Mouse (Mus musculus) spleen, postnatal 14 days (tissue): ENCODE results near the gene Ncbp2.
A peak's percentile ranks its signal among the peaks of the same experiment; 100 is the strongest.
"Not testable (repeated sequence)": the region's sequence is repeated elsewhere in the genome, so short reads cannot be mapped to it uniquely, and the experiment has no call there.

Experiments
- DNase-seq, 2 experiments: peaks; one replicate each; pipeline ENCODE4 v3.0.0; 2021 to 2022; ENCODE audit warnings: low spot score in 2 of 2

Gene Ncbp2

GRCm38 (mm10) chr16:31934550-31935010, 13.7 kb upstream of the Ncbp2 start:
- no peak for DNase-seq

- DNase-seq, result no peak
Observed at GRCm38 (mm10) chr16:31935091-31935979, 13.0 kb upstream of the Ncbp2 start.

- no peak for DNase-seq
Observed at GRCm38 (mm10) chr16:31936568-31936967, 11.7 kb upstream of the Ncbp2 start.

- DNase-seq, result no peak
Observed at GRCm38 (mm10) chr16:31938856-31939255, 9.5 kb upstream of the Ncbp2 start.

- DNase-seq, result no peak
Observed at GRCm38 (mm10) chr16:31940586-31940985, 7.7 kb upstream of the Ncbp2 start.

- DNase-seq, result peak; percentile 53 to 76
Observed at GRCm38 (mm10) chr16:31943980-31944379, 4.3 kb upstream of the Ncbp2 start.

- no peak for DNase-seq
Observed at GRCm38 (mm10) chr16:31944698-31945255, 3.5 kb upstream of the Ncbp2 start.

GRCm38 (mm10) chr16:31945372-31945771, 2.9 kb upstream of the Ncbp2 start:
- no peak for DNase-seq

GRCm38 (mm10) chr16:31945986-31946385, 2.3 kb upstream of the Ncbp2 start:
- DNase-seq, result not testable (repeated sequence)

- DNase-seq, result no peak
Observed at GRCm38 (mm10) chr16:31947333-31947732, 980 bp upstream of the Ncbp2 start.

GRCm38 (mm10) chr16:31947901-31948316, 404 bp upstream of the Ncbp2 start:
- no peak for DNase-seq

- no peak for DNase-seq
Observed at GRCm38 (mm10) chr16:31963224-31963623, 14.9 kb downstream of the Ncbp2 start.

GRCm38 (mm10) chr16:31975258-31975657, 26.9 kb downstream of the Ncbp2 start:
- no peak for DNase-seq

GRCm38 (mm10) chr16:31979501-31979900, 31.2 kb downstream of the Ncbp2 start:
- DNase-seq, result no peak

- DNase-seq, result no peak
Observed at GRCm38 (mm10) chr16:31980946-31981345, 32.6 kb downstream of the Ncbp2 start.

GRCm38 (mm10) chr16:31992039-31992438, 43.7 kb downstream of the Ncbp2 start:
- no peak for DNase-seq

- no peak for DNase-seq
Observed at GRCm38 (mm10) chr16:31993195-31993594, 44.9 kb downstream of the Ncbp2 start.

- no peak for DNase-seq
Observed at GRCm38 (mm10) chr16:31993946-31994345, 45.6 kb downstream of the Ncbp2 start.

GRCm38 (mm10) chr16:31996371-31996770, 48.1 kb downstream of the Ncbp2 start:
- DNase-seq, result no peak

- DNase-seq, result peak; percentile 81 to 86
Observed at GRCm38 (mm10) chr16:32002509-32003477, 54.5 kb downstream of the Ncbp2 start, which contains the start of gene Senp5. Senp5 (minus strand) TSS chr16:32003287.

GRCm38 (mm10) chr16:32004731-32005130, 56.4 kb downstream of the Ncbp2 start:
- no peak for DNase-seq
